Mouse (Mus musculus) kidney, adult 18-20 months (tissue): Measurements from ENCODE around the gene Vinac1.
"Not testable (repeated sequence)": the region's sequence is repeated elsewhere in the genome, so short reads cannot be mapped to it uniquely, and the experiment has no call there.

Experiments used
- DNase-seq: peaks from one replicate; pipeline ENCODE4 v3.0.0; 2021

Gene Vinac1

DNA sequence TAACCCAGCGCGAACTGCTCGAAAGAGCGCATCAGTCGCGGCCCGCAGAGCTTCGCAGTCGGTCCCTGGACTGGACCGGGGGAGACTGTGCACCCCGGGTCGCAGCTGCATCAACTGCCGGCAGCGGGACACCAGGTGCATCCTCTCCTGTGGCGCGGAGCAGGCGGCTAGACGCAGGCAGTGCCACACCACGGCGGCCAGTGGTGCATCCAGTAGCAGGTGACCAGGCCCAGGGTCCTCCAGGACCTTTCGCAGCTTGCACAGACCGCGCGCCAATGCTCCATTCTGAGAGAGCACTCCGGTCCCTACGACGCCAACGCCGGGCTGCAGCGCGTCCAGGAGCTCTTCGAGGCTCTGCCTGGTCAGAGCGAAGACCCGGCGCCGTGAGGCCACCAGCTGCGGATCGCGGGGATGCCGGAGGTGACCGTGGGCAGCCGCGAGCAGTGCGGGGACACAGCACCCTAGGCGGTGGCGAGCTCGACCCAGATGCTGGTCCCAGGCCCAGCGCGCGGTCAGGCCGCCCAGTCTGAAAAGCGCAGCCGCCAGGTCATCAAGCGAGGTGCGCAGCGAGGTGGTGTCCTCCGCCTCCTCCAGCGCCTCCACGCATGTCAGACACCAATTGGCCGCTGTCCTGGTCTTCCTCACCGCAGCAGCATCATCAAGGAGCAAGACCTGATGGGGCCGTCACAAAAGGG lies 8.9 kb downstream of the Vinac1 start:
- DNase-seq, result no peak

GRCm38 (mm10) chr2:129038426-129038936 lies 9.5 kb downstream of the Vinac1 start:
- no peak for DNase-seq

DNA sequence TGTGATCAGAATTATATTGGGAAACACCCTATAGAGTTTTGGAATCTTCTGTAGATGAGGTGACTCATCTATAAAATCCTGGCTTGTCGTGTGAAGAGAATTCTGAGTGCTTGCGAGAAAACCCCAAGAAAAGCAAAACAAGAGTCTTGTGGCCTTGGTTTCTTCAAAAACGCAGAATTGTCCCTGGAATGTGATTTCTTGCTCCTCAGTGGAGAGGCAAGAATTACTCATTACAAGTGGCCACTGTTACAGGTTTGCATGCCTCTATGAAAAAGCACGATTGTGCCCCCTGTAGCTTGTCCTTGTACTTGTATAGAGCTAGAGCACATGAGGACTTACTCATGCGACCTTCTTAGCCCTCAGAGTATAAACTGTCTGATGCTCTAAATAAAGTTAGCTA lies 12.6 kb downstream of the Vinac1 start:
- DNase-seq, result no peak

DNA sequence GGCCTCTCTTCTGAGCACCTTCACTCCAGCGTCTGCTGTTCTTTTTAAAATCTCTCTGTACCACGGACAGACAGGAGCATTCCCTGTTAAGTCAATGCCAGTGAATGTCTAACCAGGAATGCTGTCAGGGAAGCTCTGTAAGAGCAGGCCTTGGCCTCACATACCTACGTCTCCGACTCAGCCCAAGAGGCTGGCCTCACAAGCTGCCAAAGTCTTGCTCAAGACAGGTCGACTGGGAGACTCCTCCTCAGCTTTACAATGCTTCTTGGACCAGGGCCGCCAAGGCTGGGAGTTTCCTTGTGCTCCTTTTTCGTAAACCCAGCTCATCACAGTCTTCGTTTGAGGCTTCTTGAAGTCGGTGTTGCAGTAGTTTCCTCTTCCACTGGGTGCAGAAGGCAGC lies 23.2 kb downstream of the Vinac1 start:
- DNase-seq, result no peak

GRCm38 (mm10) chr2:129020106-129020505 lies 27.9 kb downstream of the Vinac1 start:
- DNase-seq, result no peak

DNA sequence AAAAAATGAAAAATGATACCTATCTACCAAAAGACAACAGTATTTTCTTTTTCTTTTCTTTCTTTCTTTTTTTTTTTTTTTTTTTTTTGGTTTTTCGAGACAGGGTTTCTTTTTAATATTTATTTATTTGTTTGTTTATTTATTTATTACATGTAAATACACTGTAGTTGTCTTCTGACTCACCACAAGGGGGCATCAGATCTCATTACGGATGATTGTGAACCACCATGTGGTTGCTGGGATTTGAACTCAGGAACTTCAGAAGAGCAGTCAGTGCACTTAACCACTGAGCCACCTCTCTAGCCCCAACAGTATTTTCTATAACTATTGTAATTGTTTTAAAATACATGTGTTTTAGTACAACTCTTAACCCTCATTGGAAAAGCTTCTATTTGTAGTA lies 39.1 kb downstream of the Vinac1 start:
- not testable (repeated sequence) for DNase-seq

- no peak for DNase-seq
These were observed 41.7 kb downstream of the Vinac1 start for GRCm38 (mm10) chr2:129006194-129006749.

DNA sequence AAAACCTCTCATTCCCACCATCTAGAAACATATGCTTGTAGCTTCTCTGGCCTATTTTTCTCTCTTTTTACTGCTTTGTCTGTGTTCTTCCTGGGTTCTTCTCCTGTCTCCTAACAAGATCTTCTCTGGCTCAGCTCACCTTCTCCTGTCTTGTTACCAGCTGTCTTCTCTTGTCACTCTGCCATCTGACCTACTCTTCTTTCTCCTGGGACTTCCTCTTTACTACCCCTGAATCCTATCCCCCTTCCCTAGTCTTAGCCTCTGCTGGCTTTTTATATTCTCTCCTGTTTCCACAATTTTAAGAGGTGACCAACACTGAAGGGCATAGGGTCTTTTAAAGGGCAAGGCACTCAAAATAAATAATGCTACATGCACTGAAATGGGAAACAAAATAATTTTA lies 43.1 kb downstream of the Vinac1 start:
- DNase-seq, result no peak

DNA sequence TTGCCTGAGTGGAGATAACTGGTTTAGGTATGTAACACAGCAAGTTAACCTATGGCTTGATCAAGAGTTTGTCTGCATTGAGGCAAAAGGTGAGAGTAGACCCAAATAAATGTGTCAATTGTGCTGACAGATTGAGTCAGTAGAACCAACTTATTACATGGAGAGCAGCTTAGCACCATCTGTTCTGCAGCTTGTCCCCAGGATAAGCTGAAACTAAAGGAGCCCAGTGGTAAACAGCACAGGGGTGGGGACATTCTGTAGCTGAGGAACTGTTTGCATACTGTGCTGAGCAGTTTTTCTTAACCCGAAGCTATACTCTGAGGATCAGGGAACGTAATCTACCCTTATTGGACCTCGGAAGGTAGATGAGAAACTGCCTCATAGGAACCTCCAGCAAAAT lies 63.2 kb downstream of the Vinac1 start:
- DNase-seq, result no peak

GRCm38 (mm10) chr2:128975572-128975971 lies 72.4 kb downstream of the Vinac1 start:
- no peak for DNase-seq
